Mouse (Mus musculus) heart, embryonic 11.5 days (tissue): Measurements from ENCODE around the gene Fcrls. TPM values are rescaled to one million over a fixed set of nuclear protein-coding genes. Genes with fewer than 3 reads are reported as not detected.

Experiments
- ATAC-seq: fragments of 200-750 bp; cut with Nextera tagmentation; replicated peaks from 2 replicates; pipeline ENCODE4 v1.8.0; 2017; ENCODE audit warnings: moderate library complexity; ENCODE audit not compliant: insufficient number of reproducible peaks, low FRiP score, low TSS enrichment
- H3K27ac ChIP-seq: fragments of 300-500 bp; sonication (generic); 2 replicates; pipeline ENCODE4 v1.5.1; 2014; ENCODE audit warnings: mild to moderate bottlenecking, low read depth, low read length
- H3K27me3 ChIP-seq: fragments of 300-500 bp; sonication (generic); 2 replicates; pipeline ENCODE4 v1.6.1; 2014; ENCODE audit warnings: mild to moderate bottlenecking, low read length, mixed read lengths; ENCODE audit not compliant: control insufficient read depth, insufficient read depth
- H3K36me3 ChIP-seq: fragments of 300-500 bp; sonication (generic); 2 replicates; pipeline ENCODE4 v1.6.1; 2014; ENCODE audit warnings: mild to moderate bottlenecking, low read length, moderate library complexity, mixed read lengths; ENCODE audit not compliant: control insufficient read depth, insufficient read depth
- H3K4me1 ChIP-seq: fragments of 300-500 bp; sonication (generic); 2 replicates; pipeline ENCODE4 v1.6.1; 2014; ENCODE audit warnings: low read length; ENCODE audit not compliant: control insufficient read depth, insufficient read depth
- H3K4me2 ChIP-seq: fragments of 300-500 bp; sonication (generic); 2 replicates; pipeline ENCODE4 v1.6.1; 2014; ENCODE audit warnings: mild to moderate bottlenecking, moderate library complexity
- H3K4me3 ChIP-seq: fragments of 300-500 bp; sonication (generic); 2 replicates; pipeline ENCODE4 v1.5.1; 2014; ENCODE audit warnings: low read depth, low read length
- H3K9ac ChIP-seq: fragments of 300-500 bp; sonication (generic); 2 replicates; pipeline ENCODE4 v1.6.1; 2014; ENCODE audit warnings: mild to moderate bottlenecking, low read depth, low read length, moderate library complexity
- H3K9me3 ChIP-seq: fragments of 300-500 bp; sonication (generic); replicated peaks from 2 replicates; pipeline ENCODE4 v1.6.1; 2016; ENCODE audit warnings: low read length; ENCODE audit not compliant: control insufficient read depth
- WGBS: fragments of 180-500 bp; shearing (Covaris S2); extraction: QIAGEN DNeasy Blood & Tissue Kit; methylation state at CpG from one replicate; pipeline ENCODE4 v1.1.7; 2014; ENCODE audit not compliant: insufficient replicate concordance; 5-methylcytosine and 5-hydroxymethylcytosine counted together
- polyA plus RNA-seq: library from polyadenylated mRNA; unstranded; fragments of >200 nt; fragmentation: Nextera tagmentation; extraction: Ambion mirVana; gene quantifications from 2 replicates; pipeline ENCODE4 v1.2.1, GENCODE M21; 2014

The Fcrls gene
- 3.1 and 3.9 TPM in 2 replicates for polyA plus RNA-seq

- H3K27me3 ChIP-seq: no peaks in the 10 kb centered on the region
- H3K36me3 ChIP-seq: no peaks in the 10 kb centered on the region
- H3K4me2 ChIP-seq: no peak within 1 kb of the TSS
- no peaks in the 10 kb centered on the region for H3K9me3 ChIP-seq
- WGBS: 76% methylated on average over 7 of the region's 7 CpGs
- no peak within 1 kb of the TSS for H3K9ac ChIP-seq
- H3K4me1 ChIP-seq: peaks cover 14% of the 10 kb centered on the region
- no peak within 1 kb of the TSS for H3K4me3 ChIP-seq
- no peak within 1 kb of the TSS for H3K27ac ChIP-seq
- ATAC-seq: no peak
These were observed at the start of gene Fcrls for GRCm38 (mm10) chr3:87263436-87263835. Gene Fcrls, minus strand, starts transcription at chr3:87263738.

GRCm38 (mm10) chr3:87309922-87310321, 46.4 kb upstream of the Fcrls start:
- no peaks in the 10 kb centered on the region for H3K9me3 ChIP-seq
- no peaks in the 10 kb centered on the region for H3K27me3 ChIP-seq
- no peak overlapping the region for H3K27ac ChIP-seq
- H3K4me2 ChIP-seq: no peak overlapping the region
- no peaks in the 10 kb centered on the region for H3K36me3 ChIP-seq
- peaks cover 2% of the 10 kb centered on the region; the same call in 1 of the 2 replicates for H3K4me1 ChIP-seq
- H3K9ac ChIP-seq: no peak overlapping the region
- 64% methylated on average over 2 of the region's 2 CpGs for WGBS
- no peak for ATAC-seq
- H3K4me3 ChIP-seq: no peak overlapping the region

- Histone ChIP-seq H3K27me3 (no peaks in the 10 kb centered on the region), H3K9ac (no peak overlapping the region), H3K36me3 (no peaks in the 10 kb centered on the region), H3K4me2 (no peak overlapping the region), H3K4me3 (no peak overlapping the region), H3K4me1 (no peaks in the 10 kb centered on the region), H3K27ac (no peak overlapping the region), H3K9me3 (no peaks in the 10 kb centered on the region)
- 60% methylated on average over 5 of the region's 5 CpGs for WGBS
- no peak for ATAC-seq
These were observed 36.4 kb upstream of the Fcrls start for GRCm38 (mm10) chr3:87299901-87300300.

GRCm38 (mm10) chr3:87274372-87274771, 10.8 kb upstream of the Fcrls start:
- H3K4me1 ChIP-seq: no peaks in the 10 kb centered on the region

GRCm38 (mm10) chr3:87266581-87266980, 3.0 kb upstream of the Fcrls start:
- no peak overlapping the region for H3K4me3 ChIP-seq
- WGBS: 65% methylated on average over 5 of the region's 5 CpGs
- H3K27ac ChIP-seq: no peak overlapping the region
- no peaks in the 10 kb centered on the region for H3K27me3 ChIP-seq
- H3K4me1 ChIP-seq: 0 out of 2 replicates have a peak, but pooled peaks cover 4% of the 10 kb centered on the region
- no peak overlapping the region for H3K9ac ChIP-seq
- H3K9me3 ChIP-seq: no peaks in the 10 kb centered on the region
- H3K4me2 ChIP-seq: no peak overlapping the region
- no peaks in the 10 kb centered on the region for H3K36me3 ChIP-seq
- ATAC-seq: no peak

More at GRCm38 (mm10) chr3:87274372-87274771, 10.8 kb upstream of the Fcrls start:
- Histone ChIP-seq H3K36me3 (no peaks in the 10 kb centered on the region), H3K27me3 (no peaks in the 10 kb centered on the region), H3K27ac (no peak overlapping the region), H3K4me2 (no peak overlapping the region), H3K9me3 (no peaks in the 10 kb centered on the region), H3K4me3 (no peak overlapping the region), H3K9ac (no peak overlapping the region)
- 67% methylated on average over 2 of the region's 2 CpGs for WGBS
- no peak for ATAC-seq

- H3K4me2 ChIP-seq: no peak overlapping the region
- no peak overlapping the region for H3K4me3 ChIP-seq
- no peak overlapping the region for H3K27ac ChIP-seq
- H3K36me3 ChIP-seq: no peaks in the 10 kb centered on the region
- H3K9ac ChIP-seq: no peak overlapping the region
- ATAC-seq: no peak
- peaks cover 5% of the 10 kb centered on the region for H3K4me1 ChIP-seq
- 86% methylated on average over 10 of the region's 10 CpGs for WGBS
- H3K9me3 ChIP-seq: no peaks in the 10 kb centered on the region
- no peaks in the 10 kb centered on the region for H3K27me3 ChIP-seq
These were observed 8.3 kb downstream of the Fcrls start for GRCm38 (mm10) chr3:87255239-87255638.

GRCm38 (mm10) chr3:87249571-87249970, 14.0 kb downstream of the Fcrls start:
- WGBS: 81% methylated on average over 6 of the region's 6 CpGs

GRCm38 (mm10) chr3:87247292-87247691, 16.2 kb downstream of the Fcrls start:
- H3K4me3 ChIP-seq: no peak overlapping the region
- H3K36me3 ChIP-seq: no peaks in the 10 kb centered on the region
- WGBS: 35% methylated on average over 3 of the region's 3 CpGs
- H3K27me3 ChIP-seq: no peaks in the 10 kb centered on the region
- no peak overlapping the region for H3K4me2 ChIP-seq
- no peaks in the 10 kb centered on the region for H3K4me1 ChIP-seq
- no peak overlapping the region for H3K9ac ChIP-seq
- H3K27ac ChIP-seq: no peak overlapping the region
- H3K9me3 ChIP-seq: no peaks in the 10 kb centered on the region
- no peak for ATAC-seq

More at GRCm38 (mm10) chr3:87249571-87249970, 14.0 kb downstream of the Fcrls start:
- no peak overlapping the region for H3K9ac ChIP-seq
- H3K9me3 ChIP-seq: no peaks in the 10 kb centered on the region
- H3K4me2 ChIP-seq: no peak overlapping the region
- H3K4me3 ChIP-seq: no peak overlapping the region
- ATAC-seq: no peak
- H3K36me3 ChIP-seq: no peaks in the 10 kb centered on the region
- H3K27ac ChIP-seq: no peak overlapping the region
- H3K4me1 ChIP-seq: no peaks in the 10 kb centered on the region
- H3K27me3 ChIP-seq: no peaks in the 10 kb centered on the region

GRCm38 (mm10) chr3:87243654-87244053, 19.9 kb downstream of the Fcrls start:
- Histone ChIP-seq H3K9me3 (no peaks in the 10 kb centered on the region), H3K27ac (no peak overlapping the region), H3K4me3 (no peak overlapping the region), H3K4me2 (no peak overlapping the region), H3K9ac (no peak overlapping the region), H3K36me3 (no peaks in the 10 kb centered on the region), H3K4me1 (no peaks in the 10 kb centered on the region), H3K27me3 (no peaks in the 10 kb centered on the region)
- WGBS: 7% methylated on average over 2 of the region's 2 CpGs
- ATAC-seq: no peak
